Mouse (Mus musculus): ENCODE results near the gene Pcbp1.

DNA sequence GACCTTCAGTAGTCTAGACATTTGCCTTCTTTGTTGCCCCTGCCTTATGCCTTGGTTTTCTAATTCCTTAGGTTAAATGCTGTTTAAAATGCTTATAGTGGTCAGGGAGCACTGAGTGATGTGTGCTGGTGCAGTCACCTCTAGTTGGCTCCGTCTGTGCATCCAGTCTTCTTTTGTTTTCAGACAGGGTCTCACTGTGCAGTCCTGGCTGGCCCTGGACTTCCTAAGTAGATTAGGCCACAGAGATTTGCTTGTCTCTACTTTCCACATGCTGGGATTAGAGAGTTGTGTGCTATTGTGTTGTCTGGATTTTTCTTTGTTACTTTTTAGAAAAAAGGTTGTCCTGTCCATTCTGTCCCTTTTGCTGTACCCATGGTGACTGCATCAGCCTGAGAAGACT lies 24.5 kb upstream of the Pcbp1 start:
- TF ChIP-seq E2F4 (IDR thresholded peaks at IDR 0.05; ENCODE audit: borderline replicate concordance, low read depth, low read length) (no peak), EP300 (IDR thresholded peaks at IDR 0.05; ENCODE audit: low read depth in 1 of 2, low read length in 2 of 2) (no peak), ELF1 (IDR thresholded peaks at IDR 0.05; ENCODE audit: low read depth, low read length) (no peak), CHD1 (IDR thresholded peaks at IDR 0.05; ENCODE audit: low read depth, low read length) (no peak), NRF1 (IDR thresholded peaks at IDR 0.05; ENCODE audit: insufficient read depth, low read depth, low read length, poor library complexity, severe bottlenecking) (no peak), MAX (IDR thresholded peaks at IDR 0.05; ENCODE audit: low read length) (no peak), POLR2A (IDR thresholded peaks at IDR 0.05; ENCODE audit: control insufficient read depth in 1 of 2, insufficient read depth in 1 of 2, low read depth in 1 of 2, low read length in 2 of 2, poor library complexity in 1 of 2) (no peak), ZNF384 (IDR thresholded peaks at IDR 0.05; ENCODE audit: low read depth, low read length) (no peak)
